Mouse (Mus musculus): ENCODE measurements around the gene Zfand2b. TPM values are rescaled to one million over a fixed set of nuclear protein-coding genes. Genes with fewer than 3 reads are reported as not detected.

Zfand2b gene
- total RNA-seq (2023), result 37.1 to 48.7 TPM (median 44.9 TPM) in 4 replicates

DNA sequence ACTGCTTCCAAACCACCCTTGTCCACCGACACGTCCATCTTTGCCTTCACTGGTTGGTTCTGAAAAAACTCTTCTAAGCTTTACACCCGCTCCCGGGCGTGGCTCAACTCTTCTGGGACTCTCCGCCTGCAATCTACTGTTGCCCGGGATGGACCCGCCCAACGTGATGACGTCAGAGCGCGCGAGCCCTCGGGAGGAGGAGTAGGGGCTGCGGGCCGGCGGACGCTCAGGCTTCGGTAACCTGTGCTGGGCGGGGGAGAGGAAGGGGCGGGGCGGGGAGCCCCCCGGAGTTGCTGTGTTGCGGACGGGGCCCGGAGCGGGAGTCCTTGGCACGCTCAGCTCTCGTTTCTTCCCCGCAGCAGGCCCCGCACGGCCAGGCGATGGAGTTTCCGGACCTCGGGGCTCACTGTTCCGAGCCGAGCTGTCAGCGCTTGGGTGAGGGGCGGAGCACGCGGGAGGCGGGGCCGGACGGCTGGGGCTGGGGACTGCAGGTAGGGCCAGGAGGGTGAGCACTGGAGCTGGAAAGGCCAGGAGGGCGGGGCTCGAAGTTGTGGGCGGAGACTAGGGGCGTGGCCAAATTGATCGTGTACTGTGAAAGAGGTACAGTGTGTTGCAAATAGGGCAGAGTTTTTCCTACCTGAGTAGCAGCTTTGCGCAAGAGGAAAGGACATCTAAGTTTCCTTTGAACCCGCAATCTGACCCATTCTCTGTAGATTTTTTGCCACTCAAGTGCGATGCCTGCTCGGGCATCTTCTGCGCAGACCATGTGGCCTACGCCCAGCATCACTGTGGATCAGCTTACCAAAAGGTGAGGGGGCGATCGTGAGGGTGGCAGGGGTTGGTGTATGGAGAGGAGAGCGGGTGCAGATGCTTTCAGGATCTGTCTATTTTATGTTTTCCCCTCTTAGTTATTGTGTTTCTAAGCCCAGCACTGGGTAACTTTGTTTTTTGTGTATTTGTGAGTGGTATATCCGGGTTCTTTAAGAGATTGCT lies at the start of gene Zfand2b:
Gene Zfand2b, plus strand, starts transcription at position 175 of the 993 bp plus-strand sequence.

DNA sequence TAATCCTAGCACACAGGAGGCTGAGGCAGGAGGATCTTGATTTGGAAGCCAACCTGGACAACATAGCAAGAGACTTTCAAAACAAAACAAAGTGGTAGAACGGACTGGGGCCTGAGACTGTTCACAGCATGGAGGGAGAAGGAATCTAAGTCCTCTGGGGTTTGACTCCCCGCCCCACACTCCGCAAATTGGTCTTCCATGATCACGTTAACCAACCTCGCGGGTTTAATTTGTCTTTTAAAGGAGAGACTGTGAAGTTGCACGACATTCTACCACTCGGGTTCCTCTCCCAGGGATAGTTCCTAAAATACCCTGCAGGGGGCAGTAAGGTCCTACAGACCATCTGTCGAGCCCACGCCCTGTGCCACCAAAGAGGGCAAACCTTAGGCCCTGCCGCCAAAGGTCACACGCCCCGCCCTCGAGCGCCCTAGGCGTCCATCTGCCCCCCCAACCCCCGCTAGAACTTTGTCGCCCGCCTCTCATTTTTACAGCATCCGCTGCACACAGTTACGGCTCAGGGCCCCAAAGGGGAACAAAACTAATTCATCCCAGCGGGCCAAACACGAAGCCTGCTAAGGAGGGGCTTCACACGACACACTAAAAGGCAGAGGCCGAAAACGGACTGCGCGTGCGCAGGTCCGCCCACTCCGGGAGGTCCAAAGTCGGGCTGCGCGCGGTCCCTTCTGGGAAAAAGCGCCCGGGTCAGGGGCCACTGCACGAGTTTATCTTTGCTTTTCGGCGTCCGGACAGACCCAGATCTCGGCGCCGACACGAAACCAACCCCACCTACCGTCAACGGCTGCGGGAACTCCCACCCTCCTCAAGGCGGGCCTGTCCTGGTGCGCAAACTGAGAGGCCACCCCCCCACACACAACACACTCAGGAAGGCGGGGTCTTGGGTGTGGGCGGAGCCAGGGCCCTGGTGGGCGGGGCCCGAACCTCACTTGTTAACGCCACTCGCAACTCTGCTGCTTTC lies 43.8 kb upstream of the Zfand2b start, which contains the start of gene Nhej1:
Gene Nhej1, minus strand, starts transcription at position 855 of the 976 bp plus-strand sequence.

GRCm38 (mm10) chr1:75133421-75134207 lies 34.8 kb upstream of the Zfand2b start, which contains the start of gene Slc23a3:
Gene Slc23a3, minus strand, starts transcription at chr1:75133890.

DNA sequence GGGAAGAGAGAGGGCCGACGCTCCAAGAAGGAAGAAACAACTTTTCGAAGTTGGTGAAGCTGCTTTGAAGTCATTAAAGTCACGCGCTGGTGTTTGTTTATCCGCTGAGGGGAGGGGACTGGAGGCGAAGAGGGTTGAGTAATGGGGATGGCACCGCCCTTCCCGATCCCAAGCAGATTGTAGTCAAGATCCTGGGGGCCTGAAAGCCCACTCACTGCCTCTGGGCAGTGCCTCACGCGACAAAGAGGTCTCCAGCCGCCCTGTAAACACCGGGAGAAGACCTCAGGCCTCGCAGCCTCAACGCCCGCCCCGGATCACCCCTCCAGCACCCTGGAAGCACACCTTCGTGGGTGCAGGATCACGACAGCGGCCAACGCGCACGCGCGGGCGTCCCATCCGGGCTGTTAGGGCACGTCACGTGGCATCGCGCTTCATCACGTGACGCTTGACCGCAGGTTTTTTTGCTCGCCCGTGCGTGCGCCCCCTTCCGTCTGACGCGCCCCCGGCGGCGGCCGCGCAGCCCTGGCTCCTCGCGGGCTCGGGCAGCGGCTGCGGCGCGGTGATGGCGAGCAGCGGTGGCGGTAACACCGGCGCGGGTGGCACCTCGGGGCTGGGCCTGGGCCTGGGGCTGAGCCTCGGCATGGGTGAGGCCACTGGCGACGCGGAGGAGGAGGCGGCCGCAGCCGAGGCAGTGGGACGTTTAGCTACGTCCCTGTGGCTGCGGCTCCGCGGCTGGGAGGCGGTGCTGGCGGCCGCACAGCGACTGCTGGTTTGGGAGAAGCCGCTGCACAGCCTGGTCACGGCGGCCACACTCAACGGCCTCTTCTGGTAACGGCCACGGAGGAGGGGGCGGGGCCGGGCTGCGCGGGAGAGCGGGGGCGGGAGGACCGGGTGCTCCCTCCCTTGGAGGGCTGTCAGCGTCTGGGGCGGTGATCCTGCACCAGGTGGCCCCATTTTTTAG lies 25.9 kb upstream of the Zfand2b start, which contains the start of the genes Cnppd1 and Retreg2:
Gene Cnppd1, minus strand, starts transcription at position 411 of the 961 bp plus-strand sequence.
Gene Retreg2, plus strand, starts transcription at position 478 of the 961 bp plus-strand sequence.

DNA sequence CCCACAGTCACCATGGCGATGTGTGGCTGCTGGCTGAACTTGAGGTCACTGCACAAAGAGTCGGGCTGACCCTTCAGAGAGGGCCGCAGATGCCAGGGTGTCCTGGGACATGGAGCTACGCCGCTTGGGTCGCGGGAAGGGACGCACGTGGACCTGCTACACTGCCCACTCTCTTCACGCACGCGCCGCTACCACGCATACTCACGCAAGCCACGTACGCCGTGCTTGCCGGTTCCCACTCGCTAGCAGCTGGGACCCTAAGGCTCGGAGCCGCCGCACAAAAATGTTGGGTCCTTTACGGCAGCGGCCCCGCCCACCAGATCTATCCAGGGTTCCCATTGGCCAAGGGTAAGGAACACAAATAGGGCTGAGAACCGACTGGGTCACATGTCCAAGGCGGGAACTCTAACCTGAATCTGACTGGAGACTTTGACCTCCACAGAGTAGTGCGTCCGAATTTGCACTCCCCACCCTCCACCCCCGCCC lies 11.7 kb downstream of the Zfand2b start, which contains the start of gene Abcb6:
Gene Abcb6, minus strand, starts transcription at position 288 of the 486 bp plus-strand sequence.

GRCm38 (mm10) chr1:75191622-75192402 lies 23.4 kb downstream of the Zfand2b start, which contains the start of the genes Ankzf1 and Atg9a:
Gene Ankzf1, plus strand, starts transcription at chr1:75192151.
Gene Atg9a, minus strand, starts transcription at chr1:75192196.

GRCm38 (mm10) chr1:75210136-75211087 lies 42.0 kb downstream of the Zfand2b start, which contains the start of the genes Glb1l and Stk16:
Gene Glb1l, minus strand, starts transcription at chr1:75210813.
Gene Stk16, plus strand, starts transcription at chr1:75210838.

DNA sequence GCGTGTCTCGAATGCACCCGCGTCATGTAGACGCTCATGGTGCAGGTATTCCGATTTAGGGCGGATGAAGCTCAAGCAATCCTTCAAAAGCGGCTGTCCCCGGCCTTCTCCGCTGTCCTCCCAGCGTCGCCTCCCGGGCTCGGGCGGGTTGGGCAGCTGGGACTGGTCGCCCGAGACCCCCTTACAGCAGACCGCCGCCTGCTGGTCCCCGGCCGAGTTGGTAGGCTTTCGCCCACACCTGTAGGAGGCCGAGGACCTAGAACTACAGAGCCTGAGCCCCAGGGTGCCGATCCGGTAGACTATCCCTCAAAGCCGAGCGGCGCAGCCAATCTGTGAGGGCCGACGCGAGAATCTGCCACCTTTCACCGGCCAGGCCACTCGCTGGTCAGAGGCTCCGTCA lies 51.1 kb downstream of the Zfand2b start, which contains the start of gene Tuba4a:
Gene Tuba4a, minus strand, starts transcription at position 335 of the 400 bp plus-strand sequence.

Other genes starting within 250 kb of the Zfand2b start
- gene Cfap65, start 233.0 kb upstream of the Zfand2b start, total RNA-seq (2023), result not detected in 4 replicates
- 0.32 to 0.88 TPM (median 0.42 TPM) in 4 replicates for gene Ihh, start 217.0 kb upstream of the Zfand2b start, total RNA-seq (2023)
- gene Nhej1, start 43.4 kb upstream of the Zfand2b start, total RNA-seq (2023), result 3.1 to 6.8 TPM (median 4.8 TPM) in 4 replicates
- 0.85 to 2.7 TPM (median 1.2 TPM) in 4 replicates for gene Slc23a3, start 34.8 kb upstream of the Zfand2b start, total RNA-seq (2023)
- 107 to 110 TPM (median 109 TPM) in 4 replicates for gene Cnppd1, start 25.9 kb upstream of the Zfand2b start, total RNA-seq (2023)
- 71.5 to 78.8 TPM (median 75.5 TPM) in 4 replicates for gene Retreg2, start 25.9 kb upstream of the Zfand2b start, total RNA-seq (2023)
- 2.5 to 4.2 TPM (median 3.0 TPM) in 4 replicates for gene Abcb6, start 11.7 kb downstream of the Zfand2b start, total RNA-seq (2023)
- 26.6 to 34.8 TPM (median 29.9 TPM) in 4 replicates for gene Ankzf1, start 23.5 kb downstream of the Zfand2b start, total RNA-seq (2023)
- 33.7 to 38.7 TPM (median 34.2 TPM) in 4 replicates for gene Atg9a, start 23.6 kb downstream of the Zfand2b start, total RNA-seq (2023)
- gene Glb1l, start 42.2 kb downstream of the Zfand2b start, total RNA-seq (2023), result 16.0 to 21.1 TPM (median 17.4 TPM) in 4 replicates
- 76.3 to 89.8 TPM (median 88.1 TPM) in 4 replicates for gene Stk16, start 42.2 kb downstream of the Zfand2b start, total RNA-seq (2023)
- gene Tuba4a, start 51.2 kb downstream of the Zfand2b start, total RNA-seq (2023), result 203 to 235 TPM (median 208 TPM) in 4 replicates
- gene A630095N17Rik, start 63.5 kb downstream of the Zfand2b start, total RNA-seq (2023), result not detected in 4 replicates
- gene Dnajb2, start 67.8 kb downstream of the Zfand2b start, total RNA-seq (2023), result 82.6 to 94.0 TPM (median 85.3 TPM) in 4 replicates
- not detected in 4 replicates for gene Ptprn, start 95.9 kb downstream of the Zfand2b start, total RNA-seq (2023)
- gene Resp18, start 109.8 kb downstream of the Zfand2b start, total RNA-seq (2023), result not detected in 4 replicates
- 48.7 to 54.7 TPM (median 50.8 TPM) in 4 replicates for gene Dnpep, start 149.3 kb downstream of the Zfand2b start, total RNA-seq (2023)
- not detected in 4 replicates for gene Des, start 191.7 kb downstream of the Zfand2b start, total RNA-seq (2023)
- gene Speg, start 206.7 kb downstream of the Zfand2b start, total RNA-seq (2023), result not detected in 4 replicates

Measured in B cell, adult 62 days (primary cell).